ENCODE assay signal across 17 mouse cellular contexts in the genomic region with DNA sequence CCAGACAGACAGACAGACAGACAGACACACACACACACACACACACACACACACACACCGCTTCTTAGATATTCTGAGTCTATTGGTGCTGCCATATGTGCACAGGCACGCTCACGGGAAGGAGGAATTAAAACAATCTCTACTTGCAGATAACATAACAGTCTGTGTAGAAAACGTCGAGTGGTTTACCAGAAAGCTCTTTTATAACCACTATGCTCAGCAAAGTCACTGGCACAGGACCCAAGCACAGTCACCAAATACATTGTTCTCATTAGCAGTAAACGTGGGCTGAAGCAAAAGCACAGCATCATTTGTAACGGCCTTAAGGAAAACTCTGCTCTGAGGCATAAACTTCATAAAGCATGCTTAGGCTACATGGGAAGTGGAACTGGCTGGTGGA. TPM values are rescaled to one million over a fixed set of nuclear protein-coding genes. Genes with fewer than 3 reads are reported as not detected.
DNase-seq lines count a peak whose midpoint lies in the region; ATAC-seq and TF ChIP-seq lines count a peak whose summit lies in the region.
"Had no signal": no experiment of that assay in that cellular context is flagged by ENCODE, and none has a peak within 500 bp of the region (broad histone marks: within the 10 kb centered on the region; RNA-seq: fewer than 3 reads in every experiment).

No protein-coding gene starts in this region.

- 0 out of 2 replicates have a peak overlapping the region, but pooled peaks have one; percentile 4 for H3K4me2 ChIP-seq in heart, embryonic 13.5 days
- H3K4me2 ChIP-seq: hindbrain, embryonic 15.5 days; intestine, embryonic 15.5 days had no signal

- peak overlapping the region; percentile 8; the same call in 1 of the 2 replicates for H3K9ac ChIP-seq in heart, embryonic 13.5 days
- peak overlapping the region; percentile 26; the same call in 1 of the 2 replicates for H3K9ac ChIP-seq in MEL (ENCODE audit: control insufficient read depth, low read depth, low read length, poor library complexity, severe bottlenecking)
- H3K9ac ChIP-seq: hindbrain, embryonic 15.5 days; intestine, embryonic 15.5 days had no signal

- TF ChIP-seq POLR2A in MEL (IDR thresholded peaks at IDR 0.05; ENCODE audit: control insufficient read depth in 1 of 2, insufficient read depth in 1 of 2, low read depth in 1 of 2, low read length in 2 of 2, poor library complexity in 1 of 2) = no peak

- no peak for TF ChIP-seq CTCF in layer of hippocampus, adult 2 months (conservative IDR thresholded peaks at IDR 0.05)
- TF ChIP-seq CTCF in MEL (IDR thresholded peaks at IDR 0.05 in 2 of 3, conservative IDR thresholded peaks at IDR 0.05 in 1 of 3; ENCODE audit: control insufficient read depth in 1 of 3, insufficient read depth in 1 of 3, low read depth in 2 of 3, low read length in 3 of 3, poor library complexity in 1 of 3, severe bottlenecking in 1 of 3) = no peak

- TF ChIP-seq RAD21 in MEL (IDR thresholded peaks at IDR 0.05; ENCODE audit: low read depth, low read length) = no peak

- H3K79me2 ChIP-seq in MEL (ENCODE audit: control insufficient read depth, insufficient read depth, low read length, poor library complexity) = peaks cover 23% of the 10 kb centered on the region

- WGBS in heart, embryonic 13.5 days = 45% methylated on average over 7 of the region's 7 CpGs

- H3K27ac ChIP-seq in heart, embryonic 13.5 days (replicated peaks) = peak overlapping the region; percentile 33; the same call in 1 of the 2 replicates
- H3K27ac ChIP-seq in layer of hippocampus, adult 2 months = peak overlapping the region; percentile 84
- H3K27ac ChIP-seq in MEL (ENCODE audit: control insufficient read depth, low read depth, low read length) = peak overlapping the region; percentile 30
- H3K27ac ChIP-seq: forebrain, embryonic 10.5 days; hindbrain, embryonic 15.5 days; intestine, embryonic 15.5 days had no signal

- peak; percentile 28 to 50; a peak in 3 of 4 replicates for TF ChIP-seq EP300 in MEL (IDR thresholded peaks at IDR 0.05; ENCODE audit: low read depth in 1 of 2, low read length in 2 of 2)

- ATAC-seq in heart, embryonic 13.5 days (ENCODE audit: extremely low read depth, insufficient number of reproducible peaks, low FRiP score, low TSS enrichment) = no peak
- ATAC-seq in common myeloid progenitor, adult 5-6 weeks (replicated peaks; ENCODE audit: low read depth, poor library complexity, severe bottlenecking) = peak; percentile 37; the same call in 1 of the 2 replicates
- ATAC-seq: intestine, embryonic 15.5 days had no signal

- H3K36me3 ChIP-seq in heart, embryonic 13.5 days = peaks cover 8% of the 10 kb centered on the region
- peaks cover 0 to 21% of the 10 kb centered on the region in 2 experiments; a peak in 2 of 4 replicates for H3K36me3 ChIP-seq in MEL (ENCODE audit: control insufficient read depth in 1 of 2, insufficient read depth in 2 of 2, low read length in 2 of 2)
- H3K36me3 ChIP-seq: intestine, embryonic 15.5 days had no signal

- no peaks in the 10 kb centered on the region for H3K9me3 ChIP-seq in heart, embryonic 13.5 days
- H3K9me3 ChIP-seq in MEL (replicated peaks; ENCODE audit: insufficient read depth, low read length) = no peaks in the 10 kb centered on the region
- H3K9me3 ChIP-seq: forebrain, embryonic 10.5 days; hindbrain, embryonic 15.5 days; intestine, embryonic 15.5 days had no signal

- no peak for DNase-seq in heart, adult 9 months (ENCODE audit: low spot score in 2 of 2)
- DNase-seq in layer of hippocampus, adult 2 months (ENCODE audit: low spot score in 2 of 2) = peak; percentile 56 to 77
- DNase-seq in layer of hippocampus, postnatal 36 days = no peak
- DNase-seq in MEL (ENCODE audit: low read depth, low spot score) = peak; percentile 69
- DNase-seq in cerebellum, adult 9-11 months = no peak
- DNase-seq: B cell, adult 2 months; cerebellum, adult 9-10 months; gastrocnemius, postnatal 10 days; heart, postnatal 4 days; kidney, postnatal 4 days; right cerebral cortex, postnatal 25 days; thymus, adult 18-20 months had no signal

- H3K4me3 ChIP-seq in heart, embryonic 13.5 days = no peak overlapping the region
- H3K4me3 ChIP-seq in layer of hippocampus, adult 2 months = no peak overlapping the region
- H3K4me3 ChIP-seq in MEL (ENCODE audit: control insufficient read depth in 1 of 2, insufficient read depth in 1 of 2, low read depth in 2 of 2, low read length in 2 of 2) = no peak overlapping the region
- H3K4me3 ChIP-seq: forebrain, embryonic 10.5 days; hindbrain, embryonic 15.5 days; intestine, embryonic 15.5 days had no signal

- peaks cover 92% of the 10 kb centered on the region for H3K4me1 ChIP-seq in heart, embryonic 13.5 days
- H3K4me1 ChIP-seq in MEL (ENCODE audit: control insufficient read depth in 1 of 2, insufficient read depth in 2 of 2, low read length in 2 of 2) = peaks cover 13 to 25% of the 10 kb centered on the region in 2 experiments

- H3K27me3 ChIP-seq in heart, embryonic 13.5 days (replicated peaks) = no peaks in the 10 kb centered on the region
- no peaks in the 10 kb centered on the region for H3K27me3 ChIP-seq in MEL (ENCODE audit: control insufficient read depth in 1 of 2, insufficient read depth in 2 of 2, low read length in 2 of 2)
- H3K27me3 ChIP-seq: hindbrain, embryonic 15.5 days; intestine, embryonic 15.5 days had no signal

TF ChIP-seq in MEL, 35 proteins besides CTCF, POLR2A, EP300 and RAD21:
- TF ChIP-seq MAX (IDR thresholded peaks at IDR 0.05; ENCODE audit: low read length) (peak; percentile 49), SMC3 (IDR thresholded peaks at IDR 0.05; ENCODE audit: low read depth, low read length) (no peak), RCOR1 (IDR thresholded peaks at IDR 0.05; ENCODE audit: low read depth, low read length) (peak; percentile 78), NRF1 (IDR thresholded peaks at IDR 0.05; ENCODE audit: insufficient read depth, low read depth, low read length, poor library complexity, severe bottlenecking) (0 out of 2 replicates have a peak, but pooled peaks have one; percentile 14), MYC (IDR thresholded peaks at IDR 0.05; ENCODE audit: low read depth, low read length) (no peak), MYB (IDR thresholded peaks at IDR 0.05; ENCODE audit: low read depth, low read length) (peak; percentile 58; the same call in 1 of the 2 replicates), TAL1 (IDR thresholded peaks at IDR 0.05; ENCODE audit: low read length) (no peak), ETS1 (IDR thresholded peaks at IDR 0.05; ENCODE audit: low read depth, low read length) (peak; percentile 54), TCF12 (IDR thresholded peaks at IDR 0.05; ENCODE audit: low read depth, low read length) (peak; percentile 31; the same call in 1 of the 2 replicates), BHLHE40 (IDR thresholded peaks at IDR 0.05; ENCODE audit: borderline replicate concordance, low read depth, low read length) (peak; percentile 72; the same call in 1 of the 2 replicates), SIN3A (IDR thresholded peaks at IDR 0.05; ENCODE audit: low read length) (peak; percentile 72), ZKSCAN1 (IDR thresholded peaks at IDR 0.05; ENCODE audit: low read depth, low read length) (no peak), GATA1 (IDR thresholded peaks at IDR 0.05; ENCODE audit: low read depth, low read length) (peak; percentile 51; the same call in 1 of the 2 replicates), POLR2AphosphoS2 (IDR thresholded peaks at IDR 0.05; ENCODE audit: low read length) (no peak), ZC3H11A (IDR thresholded peaks at IDR 0.05; ENCODE audit: low read depth, low read length) (no peak), E2F4 (IDR thresholded peaks at IDR 0.05; ENCODE audit: borderline replicate concordance, low read depth, low read length) (0 out of 2 replicates have a peak, but pooled peaks have one; percentile 42), JUND (IDR thresholded peaks at IDR 0.05; ENCODE audit: low read depth, low read length) (no peak), ZNF384 (IDR thresholded peaks at IDR 0.05; ENCODE audit: low read depth, low read length) (no peak), TBP (IDR thresholded peaks at IDR 0.05; ENCODE audit: low read depth, low read length) (peak; percentile 47; the same call in 1 of the 2 replicates), MXI1 (IDR thresholded peaks at IDR 0.05; ENCODE audit: low read depth, low read length) (no peak; the same call in 1 of the 2 replicates), ELF1 (IDR thresholded peaks at IDR 0.05; ENCODE audit: low read depth, low read length) (no peak)

RNA-seq across cellular contexts. Expression of gene Gna12, which starts 6.1 kb away (rescaled TPM):
- polyA plus RNA-seq in heart, embryonic 13.5 days (2015; fragmentation: Nextera tagmentation; extraction: Ambion mirVana) = 9.4 and 10.9 TPM in 2 replicates
- 10 to 100 TPM; 78.3 to 80.5 TPM for total RNA-seq in layer of hippocampus, adult 2 months (2021)
- 10 to 100 TPM; 94.9 to 97.7 TPM for total RNA-seq in layer of hippocampus, postnatal 36 days (2021)
- total RNA-seq in MEL (2012; rRNA removed) = 36.7 and 46.0 TPM in 2 replicates
- 10 to 100 TPM in 1 of 2 experiments, not detected in 1; 55.2 TPM for polyA plus RNA-seq in MEL (2012; ENCODE audit: insufficient read depth in 1 of 2, insufficient read length in 2 of 2, low read depth in 1 of 2, low replicate concordance in 2 of 2, missing spikeins in 1 of 2)
- 29.5 and 36.4 TPM in 2 replicates for total RNA-seq in common myeloid progenitor, adult 5-6 weeks (2017)

Comparison
In these comparisons a context has a peak if more than half of its experiments do, and no peak if none do; other contexts are left out.
1. DNase-seq: peak in layer of hippocampus, adult 2 months (2 of 2) and MEL (single experiment); none in heart, adult 9 months (0 of 2), layer of hippocampus, postnatal 36 days (0 of 2) and cerebellum, adult 9-11 months (single experiment).
2. H3K27ac ChIP-seq: peak in every context shown above with its lines; median percentile 84 in layer of hippocampus, adult 2 months; 33 in heart, embryonic 13.5 days; 30 in MEL.